Mouse (Mus musculus) cerebellum, postnatal 14 days (tissue): ENCODE measurements around the gene Npvf.

ENCODE experiments used
- DNase-seq, 2 experiments: peaks; one replicate each; pipeline ENCODE4 v3.0.0; 2021; ENCODE audit warnings: mixed read lengths in 2 of 2

The Npvf gene

GRCm38 (mm10) chr6:50654356-50654755 is at the start of gene Npvf:
Gene Npvf, minus strand, starts transcription at chr6:50654439.
- no peak for DNase-seq

- peak; percentile 65 to 67 for DNase-seq
These were observed 35.0 kb upstream of the Npvf start for GRCm38 (mm10) chr6:50689121-50689815.

- no peak for DNase-seq
These were observed 30.6 kb upstream of the Npvf start for GRCm38 (mm10) chr6:50684646-50685415.

DNA sequence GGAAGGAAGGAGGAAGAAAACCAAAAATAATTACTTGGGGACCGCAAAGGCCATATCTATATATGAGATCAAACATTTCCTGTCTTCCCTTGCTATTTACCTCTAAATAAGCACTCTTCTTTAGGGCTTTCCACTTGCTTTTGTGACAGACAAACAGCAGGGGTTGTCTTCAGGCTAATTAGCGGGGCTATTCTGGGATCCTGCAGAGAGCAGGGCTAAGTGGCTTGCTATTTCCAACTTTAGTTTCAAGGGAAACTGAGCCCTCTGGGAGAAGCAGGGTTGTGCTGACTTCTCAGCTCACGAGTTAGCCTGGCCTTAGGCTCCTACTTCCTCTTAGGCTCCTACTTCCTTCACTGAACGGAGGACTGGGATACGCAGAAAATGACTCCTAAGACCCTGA is 27.3 kb upstream of the Npvf start:
- no peak for DNase-seq

DNA sequence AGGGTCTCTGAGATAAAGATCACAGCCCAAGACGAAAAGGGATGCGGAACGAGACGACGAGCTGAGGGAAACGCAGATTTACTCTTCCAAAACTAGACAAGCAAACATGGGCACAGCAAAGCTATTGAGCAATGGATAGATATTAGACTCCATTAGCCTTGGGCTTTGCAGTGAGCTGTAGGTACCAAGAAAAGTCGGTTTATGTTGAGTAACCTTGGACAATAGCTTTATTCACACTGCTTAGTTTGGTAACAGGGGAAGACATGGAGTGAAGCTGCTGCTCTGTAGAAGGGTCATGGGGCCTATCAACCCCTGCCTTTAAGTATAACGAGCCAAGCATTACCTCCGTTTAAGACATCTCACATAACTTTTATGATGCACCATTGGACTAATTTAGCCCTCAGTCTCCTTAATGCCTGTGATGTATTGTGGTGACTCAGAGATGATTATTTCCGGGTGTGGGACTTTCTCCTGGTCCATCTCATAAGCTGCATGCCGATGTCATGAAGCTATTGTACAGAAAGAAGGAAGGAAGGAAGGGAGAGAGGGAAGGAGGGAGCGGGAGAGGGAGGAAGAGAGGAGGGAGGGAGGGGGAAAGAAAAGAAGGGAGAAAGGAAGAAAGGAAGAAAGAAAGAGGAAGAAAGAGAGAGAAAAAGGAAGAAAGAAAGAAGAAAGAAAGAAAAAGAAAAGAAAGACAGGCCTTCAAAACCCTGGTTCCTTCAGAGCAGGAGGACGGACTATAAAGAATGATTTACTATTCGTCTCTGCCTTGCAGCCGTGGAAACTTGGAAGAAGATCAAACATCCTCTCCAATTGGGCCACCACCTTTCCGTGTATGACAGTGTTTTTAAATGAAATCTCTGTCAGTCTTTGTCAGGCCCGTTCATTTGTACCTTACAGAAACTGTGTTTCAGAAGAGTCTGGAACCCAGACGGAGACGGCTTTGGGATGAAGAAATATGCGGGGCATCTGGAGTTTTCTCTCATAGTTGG is 26.3 kb upstream of the Npvf start:
- DNase-seq: no peak

- no peak for DNase-seq
These were observed 25.2 kb upstream of the Npvf start for GRCm38 (mm10) chr6:50679486-50679828.

DNA sequence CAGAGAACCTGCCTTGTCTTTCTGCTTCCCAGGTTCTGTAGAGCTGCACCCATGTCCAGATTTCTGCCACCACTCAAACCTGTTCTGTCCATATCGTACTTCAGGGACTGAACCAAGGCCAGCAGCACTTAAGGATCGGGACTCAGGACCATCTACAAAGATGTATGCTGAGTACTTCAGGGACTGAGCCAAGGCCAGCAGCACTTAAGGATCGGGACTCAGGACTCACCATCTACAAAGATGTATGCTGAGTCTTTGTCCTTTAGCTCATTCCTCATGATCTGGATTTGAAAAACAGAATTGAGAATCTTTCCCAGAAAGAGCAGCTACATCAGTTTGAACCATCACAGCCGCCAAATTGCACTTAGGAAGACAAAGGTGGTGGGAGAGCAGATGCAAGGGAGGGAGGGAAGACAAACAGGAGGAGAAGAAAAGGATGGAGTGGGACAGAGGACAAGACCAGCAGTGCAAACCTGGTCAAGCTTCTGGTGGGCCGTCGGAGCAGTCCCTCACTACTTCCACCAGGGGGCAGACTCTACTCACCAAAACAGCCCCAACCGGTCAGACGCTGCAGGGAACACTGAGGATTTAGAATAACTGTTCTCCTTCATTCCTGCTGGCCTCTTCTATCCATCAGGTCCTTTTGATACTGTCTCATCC is 24.7 kb upstream of the Npvf start:
- peak; percentile 89 to 91 for DNase-seq

DNA sequence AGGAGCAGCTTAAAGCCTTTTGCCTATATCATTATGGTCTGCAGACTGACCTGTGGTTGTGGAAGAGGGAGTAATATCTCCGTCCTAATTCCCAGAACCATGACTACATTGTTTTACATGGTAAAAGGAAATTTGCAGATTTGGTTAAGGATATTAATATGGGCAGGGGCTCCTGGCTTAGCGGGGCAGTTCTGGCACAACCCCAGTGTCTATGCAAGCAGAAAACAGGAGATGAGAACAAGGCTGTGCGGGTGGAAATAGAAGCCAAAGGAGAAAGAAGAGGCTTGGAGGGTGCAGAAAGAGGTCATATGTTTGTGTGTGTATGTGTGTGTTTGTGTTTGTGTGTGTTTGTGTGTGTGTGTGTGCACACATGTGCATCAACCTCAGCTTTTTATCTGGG is 17.0 kb upstream of the Npvf start:
- DNase-seq: peak; percentile 67 to 71

DNA sequence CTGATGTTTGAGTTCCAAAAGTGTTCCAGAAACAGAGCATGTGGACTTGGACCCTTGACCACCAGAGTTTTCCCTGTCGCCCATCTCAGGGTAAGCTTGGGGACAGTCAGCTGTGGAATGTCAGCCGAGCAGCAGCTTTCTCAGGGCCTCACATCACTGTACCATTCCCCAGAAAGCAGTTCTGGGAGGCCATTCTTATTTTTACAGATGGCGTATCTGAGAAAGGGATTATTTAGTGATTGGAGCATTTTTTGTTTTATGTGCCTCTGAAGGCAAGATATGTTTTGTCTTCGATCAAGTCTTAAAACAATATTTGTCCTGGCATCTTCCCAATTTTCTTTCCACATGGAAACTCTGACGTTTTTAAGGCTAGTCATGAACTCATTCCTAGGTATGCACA is 12.7 kb upstream of the Npvf start:
- no peak for DNase-seq

- DNase-seq: no peak
These were observed 10.8 kb upstream of the Npvf start for GRCm38 (mm10) chr6:50665020-50665419.

DNA sequence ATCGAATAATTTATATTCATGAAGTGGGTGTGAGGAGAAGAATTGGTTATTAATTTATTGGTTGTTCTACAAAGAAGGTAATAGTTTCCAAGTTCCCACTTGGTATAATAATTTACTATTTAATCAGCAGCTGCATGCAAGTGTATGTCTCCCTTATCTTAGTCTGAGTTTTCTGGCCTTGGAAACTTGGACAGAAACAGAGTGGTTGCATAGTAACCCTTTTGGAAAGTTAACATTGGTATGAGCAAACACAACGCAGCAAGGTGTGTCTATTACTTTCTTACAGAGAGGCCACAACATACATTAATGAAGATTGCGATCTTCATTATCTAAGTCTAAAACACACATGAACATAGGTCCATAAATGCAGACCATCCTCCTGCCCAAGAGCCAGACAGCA is 10.0 kb upstream of the Npvf start:
- no peak for DNase-seq

DNA sequence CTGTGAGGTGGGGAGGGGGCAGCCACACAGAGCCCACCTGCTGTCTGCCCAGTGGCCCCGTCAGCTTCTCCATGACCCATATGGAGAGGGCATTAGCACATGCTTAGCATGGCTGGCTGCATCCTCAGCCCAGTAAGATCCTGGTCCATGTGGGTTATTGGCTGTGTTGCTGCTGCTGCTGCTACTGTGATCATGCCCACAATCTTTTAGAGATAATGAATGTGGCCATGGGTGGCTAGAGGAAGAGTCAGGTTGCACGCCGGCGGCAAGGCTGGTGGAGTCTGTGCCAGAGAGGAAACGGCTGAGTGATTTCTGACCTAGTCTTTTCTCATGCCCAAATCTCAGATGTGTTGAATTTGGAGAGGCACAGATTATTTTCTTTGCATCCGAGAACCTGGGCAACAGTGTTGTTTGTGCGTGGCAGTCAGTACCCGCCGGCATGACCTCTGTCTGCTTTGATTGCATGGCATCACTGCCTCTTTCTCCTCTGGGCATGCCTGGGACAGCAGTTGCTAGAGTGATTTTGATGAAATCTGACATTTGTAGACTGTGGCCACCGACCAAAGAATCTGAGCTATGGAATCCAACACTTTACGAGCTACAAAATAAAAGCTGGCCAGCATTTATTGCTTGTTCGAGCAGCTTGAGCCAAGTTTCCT is 8.8 kb upstream of the Npvf start:
- peak; percentile 67 to 72 for DNase-seq

GRCm38 (mm10) chr6:50661729-50662128 is 7.5 kb upstream of the Npvf start:
- DNase-seq: peak; percentile 86 to 89

DNA sequence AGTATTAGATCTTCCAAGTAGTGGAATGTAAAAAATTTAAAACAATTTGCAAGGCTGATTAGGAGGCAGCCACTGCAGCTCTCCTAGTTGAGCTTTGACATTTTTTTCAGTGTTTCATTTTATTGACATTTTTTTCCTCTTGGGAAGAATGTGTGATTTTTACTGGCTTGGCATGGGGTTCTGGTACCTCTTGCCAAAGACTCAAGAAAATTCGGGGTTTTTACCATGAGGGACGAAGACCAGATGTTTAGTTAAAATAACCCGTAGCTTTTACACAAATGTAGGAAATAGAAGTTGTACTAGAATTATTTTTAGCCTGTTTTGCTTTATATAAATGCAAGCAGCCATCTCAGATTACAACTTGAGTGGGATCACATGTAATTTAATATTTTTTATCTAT is 4.2 kb upstream of the Npvf start:
- peak in 1 of 2 experiments; percentile 31 for DNase-seq

- DNase-seq: peak; percentile 34 to 61
These were observed 3.8 kb upstream of the Npvf start for GRCm38 (mm10) chr6:50658018-50658417.

GRCm38 (mm10) chr6:50656426-50656825 is 2.2 kb upstream of the Npvf start:
- DNase-seq: peak; percentile 56 to 59

DNA sequence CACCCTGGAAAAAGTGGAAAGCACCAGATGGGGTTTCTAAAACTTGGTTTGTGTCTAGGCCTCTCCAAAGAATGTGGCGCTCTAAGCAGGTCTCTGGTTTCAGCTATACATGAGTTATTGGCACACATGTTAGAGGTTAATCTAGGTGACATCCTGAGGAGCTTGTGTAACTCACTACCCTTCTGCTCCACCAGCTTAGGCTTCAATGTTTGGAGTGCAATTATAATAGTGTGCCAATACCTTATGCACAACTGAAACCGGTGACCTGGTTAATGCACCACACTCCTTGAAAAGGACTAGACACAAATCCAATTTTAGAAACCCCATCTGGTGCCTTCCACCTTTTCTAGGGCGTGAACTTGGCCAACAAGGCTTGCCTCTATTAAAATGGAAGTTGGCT is 1.7 kb upstream of the Npvf start:
- DNase-seq: peak; percentile 56 to 73

GRCm38 (mm10) chr6:50647656-50648055 is 6.6 kb downstream of the Npvf start:
- no peak for DNase-seq

GRCm38 (mm10) chr6:50646659-50647058 is 7.6 kb downstream of the Npvf start:
- DNase-seq: peak; percentile 33 to 53

DNA sequence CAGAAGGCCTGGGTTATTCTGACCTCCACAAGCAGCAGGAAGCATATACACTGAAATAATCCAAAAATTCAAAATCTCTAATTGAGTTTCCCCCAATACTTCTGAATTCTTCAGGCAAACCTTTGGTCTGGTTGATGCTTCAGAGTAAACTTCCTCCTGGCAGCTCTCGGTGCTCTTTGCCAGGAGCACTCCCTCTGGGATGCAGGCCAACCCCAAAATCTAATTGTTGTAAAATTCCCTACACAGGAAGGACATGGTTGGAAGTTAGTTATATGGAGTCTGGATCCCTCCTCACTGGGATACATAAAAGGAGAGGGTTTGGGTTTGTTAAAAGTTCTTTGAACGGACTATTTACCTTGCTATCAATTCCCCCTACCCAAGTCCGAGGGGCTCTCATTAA is 9.5 kb downstream of the Npvf start:
- no peak for DNase-seq

DNA sequence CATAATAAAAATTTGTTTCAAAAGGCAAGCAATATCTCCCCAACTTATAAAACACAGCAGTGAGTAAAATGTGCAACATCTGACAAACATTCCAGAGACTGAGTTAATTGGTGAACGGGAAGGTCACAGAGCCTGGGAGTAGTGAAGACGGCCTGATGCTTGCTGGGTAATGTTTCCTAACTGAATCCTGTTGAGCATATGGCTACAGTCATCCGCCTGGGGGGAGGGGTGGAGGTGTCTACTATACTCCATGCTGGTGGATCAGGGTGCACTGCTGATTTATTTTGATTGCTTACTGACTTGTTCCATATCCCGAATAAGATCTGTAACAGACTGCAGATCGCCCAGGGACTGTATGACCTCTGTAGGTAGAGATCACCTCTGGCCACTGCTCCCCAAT is 12.3 kb downstream of the Npvf start:
- peak; percentile 37 to 44 for DNase-seq

DNA sequence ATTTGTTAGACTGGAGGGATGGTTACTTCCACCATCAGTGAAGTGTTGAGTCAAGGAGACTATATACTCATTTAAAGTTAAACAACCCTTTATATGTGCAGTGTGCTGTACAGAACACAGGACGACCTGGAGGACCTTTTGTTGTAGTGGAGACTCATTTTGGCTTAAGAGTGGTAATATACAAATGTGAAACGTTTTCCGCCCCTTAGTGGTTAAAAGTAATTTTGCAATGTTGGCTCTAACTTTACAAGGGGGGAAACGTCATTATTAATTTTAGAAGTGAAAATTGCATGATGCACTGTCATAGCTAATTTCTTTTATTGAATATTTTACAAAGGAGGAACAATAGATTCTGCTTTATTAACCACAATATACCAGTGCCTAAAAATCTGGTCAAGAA is 13.9 kb downstream of the Npvf start:
- peak; percentile 48 to 63 for DNase-seq
